Mouse (Mus musculus) cerebellum, postnatal 10 days (tissue): ENCODE measurements around the gene Aldh1a7.

Experiments used
- DNase-seq, 2 experiments: peaks; one replicate each; pipeline ENCODE4 v3.0.0; 2021; ENCODE audit warnings: mixed read lengths in 2 of 2

The Aldh1a7 gene

GRCm38 (mm10) chr19:20727381-20727780 lies at the start of gene Aldh1a7:
Aldh1a7 (minus strand) TSS chr19:20727562.
- no peak for DNase-seq

- DNase-seq = no peak
Measured at GRCm38 (mm10) chr19:20775681-20776080, 48.3 kb upstream of the Aldh1a7 start.

GRCm38 (mm10) chr19:20773941-20774340 lies 46.6 kb upstream of the Aldh1a7 start:
- DNase-seq = peak; percentile 62 to 70

DNA sequence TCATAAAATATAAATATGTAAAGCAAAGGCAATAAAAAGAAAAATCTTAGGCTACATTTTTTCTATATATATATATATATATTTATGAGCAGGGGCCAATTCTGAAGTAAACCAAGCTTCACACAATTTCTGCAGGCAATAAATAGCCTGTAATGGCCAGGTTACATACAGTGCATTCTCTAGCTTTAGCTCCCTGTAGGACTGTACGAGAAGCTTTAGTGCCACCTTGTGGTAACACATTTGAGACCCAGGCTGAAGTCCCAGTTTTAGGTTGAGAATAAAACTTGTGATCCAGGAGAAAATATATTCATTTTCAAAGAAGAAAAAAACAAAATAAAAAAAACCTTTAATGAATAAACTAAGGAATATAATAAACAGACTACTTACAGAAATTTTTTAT lies 36.9 kb upstream of the Aldh1a7 start:
- DNase-seq = peak; percentile 64 to 77

GRCm38 (mm10) chr19:20761675-20762426 lies 34.5 kb upstream of the Aldh1a7 start:
- DNase-seq = no peak

DNA sequence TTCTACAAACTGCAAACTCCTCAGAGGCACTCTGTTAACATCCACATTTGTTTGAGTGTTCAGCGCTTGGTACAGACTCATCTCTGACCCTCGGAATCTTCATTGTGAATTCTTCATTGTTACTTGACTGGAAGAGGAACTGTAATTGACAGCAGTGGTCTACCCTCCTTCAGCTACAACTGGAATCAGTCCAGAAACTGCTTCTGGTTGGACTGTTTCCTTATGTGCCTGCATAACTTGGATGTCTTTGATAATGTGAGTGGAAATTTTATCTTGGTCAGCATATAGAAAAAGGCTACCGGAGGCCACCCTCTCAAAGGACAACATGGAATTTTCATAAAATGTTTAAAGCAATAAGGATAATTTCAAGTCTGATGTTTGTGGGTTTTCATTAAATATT lies 33.8 kb upstream of the Aldh1a7 start:
- DNase-seq = peak; percentile 10 to 18

DNA sequence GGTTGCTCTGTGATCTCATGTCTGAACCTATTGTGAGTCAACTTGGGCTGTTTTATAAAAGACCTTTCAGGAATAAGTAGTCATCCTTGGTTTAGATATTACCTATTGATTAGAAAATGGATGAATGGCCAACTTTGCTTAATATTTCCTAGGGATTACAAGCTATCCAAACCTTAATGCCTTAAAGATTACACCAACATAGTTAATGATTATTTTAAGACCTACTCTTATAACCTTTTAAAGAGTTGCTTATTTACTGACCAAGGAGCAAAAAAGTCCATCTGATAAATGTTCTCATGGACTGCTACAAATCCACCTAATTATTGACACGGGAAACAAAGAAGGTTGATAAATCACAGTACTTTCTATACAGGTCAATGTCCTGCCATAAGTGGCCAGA lies 17.3 kb upstream of the Aldh1a7 start:
- DNase-seq = no peak

DNA sequence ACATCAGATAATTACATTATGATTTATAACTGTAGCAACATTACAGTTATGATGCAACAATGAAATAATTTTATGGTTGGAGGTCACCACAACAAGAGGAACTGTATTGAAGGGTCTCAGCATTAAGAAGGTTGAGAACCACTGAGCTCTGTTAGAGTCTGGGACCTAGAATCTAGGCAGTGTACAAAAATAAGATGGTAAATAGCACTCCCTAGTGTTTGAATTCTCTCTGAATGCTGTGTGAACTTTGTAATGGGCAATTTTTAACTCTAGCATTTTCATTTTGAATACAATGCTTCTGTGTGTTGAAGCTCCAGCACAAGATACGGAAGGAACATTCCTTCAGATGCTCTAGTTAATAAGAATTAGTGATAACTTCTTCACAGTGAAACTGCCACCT lies 916 bp upstream of the Aldh1a7 start:
- DNase-seq = no peak

DNA sequence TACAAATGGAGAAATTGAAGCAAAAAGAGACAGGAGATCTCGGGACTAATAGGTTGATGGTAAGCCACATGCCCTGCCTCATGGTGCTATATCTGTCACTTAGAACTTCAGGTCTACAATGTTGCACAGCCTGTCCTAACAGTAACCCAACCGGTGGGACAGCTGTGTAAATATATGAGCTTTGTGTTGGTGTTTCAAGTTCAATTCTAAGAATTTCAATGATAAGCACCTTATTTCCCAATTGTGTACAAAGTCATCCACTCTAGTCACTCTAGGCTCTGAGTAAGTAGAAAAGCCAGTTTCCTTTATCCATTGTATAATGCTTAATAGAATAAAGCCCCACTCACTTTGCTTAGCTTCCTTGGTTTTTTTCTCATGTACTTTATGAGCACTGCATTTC lies 4.4 kb downstream of the Aldh1a7 start:
- no peak for DNase-seq

DNA sequence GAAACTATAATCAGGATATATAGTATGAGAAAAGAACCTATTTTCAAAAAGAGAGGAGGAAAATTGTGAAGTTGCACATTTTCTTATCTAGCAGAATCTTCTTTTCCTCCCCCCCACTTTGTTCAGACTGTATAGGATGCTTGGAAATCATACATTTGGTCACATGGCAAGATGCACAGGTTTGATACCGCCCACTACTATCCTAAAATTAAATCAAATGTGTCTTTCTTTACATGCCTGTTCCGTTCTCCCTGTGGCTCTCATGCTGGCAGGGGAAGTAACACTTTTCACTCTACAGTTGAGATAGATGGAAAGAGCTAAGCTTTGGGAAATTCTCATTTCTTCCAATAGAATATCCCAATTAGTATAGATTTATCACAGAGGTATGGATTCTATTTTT lies 7.1 kb downstream of the Aldh1a7 start:
- DNase-seq = no peak

- no peak for DNase-seq
Measured at GRCm38 (mm10) chr19:20715617-20716016, 11.7 kb downstream of the Aldh1a7 start.

GRCm38 (mm10) chr19:20715093-20715492 lies 12.3 kb downstream of the Aldh1a7 start:
- no peak for DNase-seq

DNA sequence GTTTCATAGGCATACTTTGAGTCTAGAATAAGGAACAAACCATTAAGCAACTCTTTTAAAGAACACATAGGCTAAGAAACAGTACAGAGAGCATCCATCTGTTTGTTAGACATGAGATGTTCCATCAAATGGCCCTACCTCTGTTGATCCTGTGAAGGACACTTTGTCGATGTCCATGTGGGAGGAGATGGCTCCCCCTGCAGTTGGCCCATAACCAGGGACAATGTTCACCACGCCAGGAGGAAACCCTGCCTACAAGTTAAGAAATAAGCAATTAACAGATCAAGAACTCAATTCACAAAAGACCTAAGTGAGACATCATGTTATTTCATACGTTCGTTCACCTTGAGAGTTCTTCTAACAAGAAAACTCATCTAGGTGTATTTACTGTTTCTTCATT lies 12.8 kb downstream of the Aldh1a7 start:
- DNase-seq = no peak

DNA sequence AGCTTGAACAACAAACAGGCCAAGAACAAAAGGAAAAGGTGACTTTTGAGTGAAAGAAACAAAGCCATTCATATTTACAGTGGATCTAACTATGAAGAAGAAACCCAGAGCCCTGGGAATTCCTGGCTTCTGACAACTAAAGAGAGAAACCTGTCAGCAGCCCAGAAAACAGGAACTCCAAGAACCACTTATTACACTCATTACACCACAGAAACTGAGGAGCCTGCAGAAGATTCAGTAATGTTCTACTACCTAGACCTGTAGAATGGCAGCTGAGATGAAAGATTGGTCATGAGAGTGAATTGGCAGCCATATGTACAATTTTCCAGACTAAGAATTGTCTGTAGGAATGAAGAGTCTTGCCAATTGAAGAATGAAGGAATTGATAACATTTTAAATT lies 20.2 kb downstream of the Aldh1a7 start:
- no peak for DNase-seq

GRCm38 (mm10) chr19:20706747-20707146 lies 20.6 kb downstream of the Aldh1a7 start:
- DNase-seq = no peak

DNA sequence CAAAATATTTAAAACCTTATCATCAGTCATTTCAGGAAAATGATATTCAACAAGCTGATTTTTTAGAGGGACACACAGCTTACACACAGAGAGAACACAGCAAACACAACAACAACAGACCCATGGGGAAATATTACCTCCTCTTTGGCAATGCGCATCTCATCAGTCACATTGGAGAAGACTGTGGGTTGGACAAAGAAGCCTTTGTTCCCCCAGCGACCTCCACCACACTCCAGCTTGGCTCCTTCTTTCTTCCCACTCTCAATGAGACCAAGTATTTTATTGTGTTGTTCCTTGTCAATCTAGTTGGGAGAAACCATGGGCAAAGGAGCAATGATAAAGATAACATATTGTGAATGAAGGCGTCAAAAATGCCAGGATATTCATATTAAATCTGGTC lies 25.3 kb downstream of the Aldh1a7 start:
- no peak for DNase-seq

DNA sequence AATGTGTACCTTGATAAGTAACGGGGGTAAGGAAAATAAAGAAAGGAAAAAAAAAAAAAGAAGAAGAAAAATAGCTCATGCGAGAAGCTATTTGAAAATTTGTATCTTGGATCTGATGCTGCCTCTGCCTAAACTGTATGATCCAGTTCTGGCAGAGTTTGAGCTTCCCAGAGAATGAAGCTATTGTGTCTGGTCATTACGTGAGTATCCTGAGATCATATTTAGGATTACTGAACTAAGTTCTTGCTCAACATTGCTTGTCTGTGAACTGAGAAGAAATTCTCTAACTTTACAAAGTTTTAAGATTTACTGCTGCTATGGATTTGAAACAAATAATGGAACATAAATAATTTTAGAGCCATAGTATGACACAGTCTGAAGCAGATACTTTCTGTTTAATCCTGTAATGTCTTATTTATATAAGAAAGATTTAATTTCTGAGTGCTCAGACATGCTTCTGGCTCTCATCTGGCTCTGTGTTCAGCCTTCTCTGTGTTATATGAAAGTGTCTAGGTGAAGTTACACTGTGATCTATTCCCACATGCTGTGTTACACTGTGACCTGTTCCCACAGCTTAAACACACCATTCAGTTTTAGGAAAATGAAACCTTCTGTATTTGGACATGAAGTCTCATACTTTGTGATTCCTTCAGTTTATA lies 49.5 kb downstream of the Aldh1a7 start:
- no peak for DNase-seq

GRCm38 (mm10) chr19:20654141-20654873 lies 73.1 kb downstream of the Aldh1a7 start:
- no peak for DNase-seq

DNA sequence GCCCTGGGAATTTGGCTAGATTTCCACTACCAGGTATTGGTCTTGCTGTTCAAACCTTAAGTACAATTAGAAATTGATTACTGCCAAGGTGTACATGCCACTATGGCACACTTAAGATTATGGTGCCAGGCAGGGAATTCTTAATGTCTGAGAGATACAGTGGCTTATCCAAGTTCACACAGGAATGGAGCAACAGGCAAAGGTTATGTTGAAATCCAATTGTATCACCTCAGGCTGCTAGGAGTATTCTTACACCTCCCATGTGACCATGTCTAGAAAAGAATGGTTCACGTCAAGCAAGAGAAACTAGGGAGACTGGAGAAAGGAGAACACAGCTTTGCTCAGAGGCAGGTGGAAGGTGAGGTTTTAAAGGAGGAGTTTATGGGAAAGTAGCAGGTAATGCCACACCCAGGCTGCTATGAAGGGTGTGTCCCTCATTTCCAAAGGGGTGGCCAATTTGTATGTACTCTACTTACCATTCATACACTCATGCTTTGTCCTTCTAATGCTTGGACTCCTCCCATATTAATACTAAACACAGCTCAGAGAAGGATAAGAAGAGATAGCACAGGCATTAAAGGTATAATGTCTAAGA lies 74.2 kb downstream of the Aldh1a7 start:
- no peak for DNase-seq

DNA sequence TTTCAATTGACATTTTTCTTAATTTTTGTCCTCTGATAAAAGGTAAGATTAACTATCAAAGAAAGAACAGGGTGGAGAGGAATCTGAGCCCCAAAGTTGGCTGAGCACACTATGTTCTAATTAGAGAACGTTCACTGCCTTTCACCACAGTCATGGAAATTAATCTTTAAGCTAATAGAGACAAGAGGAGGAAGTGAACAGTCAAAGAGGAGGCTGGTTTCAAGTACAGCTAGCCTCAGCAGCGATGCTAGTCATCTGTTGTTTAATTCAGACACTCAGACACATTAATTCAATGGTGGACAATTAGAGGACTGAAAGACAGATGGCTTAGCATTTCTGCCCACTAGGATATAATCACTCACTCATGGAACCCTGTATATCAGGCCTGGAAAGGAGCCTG lies 77.4 kb downstream of the Aldh1a7 start:
- no peak for DNase-seq

DNA sequence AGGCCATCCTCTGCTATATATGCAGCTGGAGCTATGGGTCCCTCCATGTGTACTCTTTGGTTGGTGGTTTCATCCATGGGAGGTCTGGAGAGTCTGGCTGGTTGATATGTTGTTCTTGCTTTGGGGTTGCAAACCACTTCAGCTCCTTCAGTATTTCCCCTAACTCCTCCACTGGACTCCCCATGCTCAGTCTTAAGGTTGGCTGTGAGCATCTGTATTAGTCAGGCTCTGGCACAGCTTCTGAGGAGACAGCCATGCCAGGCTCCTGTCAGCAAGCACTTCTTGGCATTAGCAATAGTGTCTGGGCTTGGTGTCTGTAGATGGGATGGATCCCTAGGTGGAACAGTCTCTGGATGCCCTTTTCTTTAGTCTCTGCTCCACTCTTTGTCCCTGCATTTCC lies 79.9 kb downstream of the Aldh1a7 start:
- peak in 1 of 2 experiments; percentile 6 for DNase-seq

DNA sequence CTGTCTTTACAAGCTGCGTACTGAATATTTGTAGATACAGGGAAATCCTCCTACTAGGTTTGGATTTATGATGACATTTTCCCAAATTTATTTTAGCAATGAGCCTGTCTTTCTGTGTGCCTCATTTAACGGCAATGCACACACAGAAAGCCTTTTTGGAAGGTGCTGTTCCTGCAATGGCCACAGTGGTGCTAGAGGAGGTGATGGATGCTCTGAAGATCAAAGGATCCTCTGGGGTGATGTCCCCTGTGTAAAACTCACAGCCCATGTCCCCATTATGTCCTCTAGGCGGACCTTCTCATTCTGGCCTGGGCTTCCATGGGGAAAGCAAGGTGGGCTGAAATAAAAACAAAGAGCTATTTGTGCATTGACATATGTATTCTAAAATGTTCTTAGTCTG lies 83.0 kb downstream of the Aldh1a7 start:
- DNase-seq = peak in 1 of 2 experiments; percentile 1
